Comparison of ENCODE assay signal across 8 mouse cellular contexts in genomic region chr2:148677801-148678200, GRCm38 (mm10). TPM values are rescaled to one million over a fixed set of nuclear protein-coding genes. Genes with fewer than 3 reads are reported as not detected.
DNase-seq lines count a peak whose midpoint lies in the region; ATAC-seq lines count a peak whose summit lies in the region.

No protein-coding gene starts in this region.

- H3K9me3 ChIP-seq in midbrain, embryonic 12.5 days = no peaks in the 10 kb centered on the region
- H3K9me3 ChIP-seq in stomach, embryonic 14.5 days (ENCODE audit: control insufficient read depth, low read depth, low read length) = no peaks in the 10 kb centered on the region

- DNase-seq in adrenal gland, postnatal 14 days = peak; percentile 84
- peak; percentile 90 for DNase-seq in embryo, embryonic 11 days
- DNase-seq in gastrocnemius, postnatal 25 days = peak; percentile 11
- DNase-seq in kidney, adult 11 months = peak; percentile 54
- peak; percentile 82 for DNase-seq in left cerebral cortex, postnatal 25 days (ENCODE audit: low spot score in 2 of 2)

- H3K4me3 ChIP-seq in midbrain, embryonic 12.5 days = peak overlapping the region; percentile 50
- peak overlapping the region; percentile 28 for H3K4me3 ChIP-seq in stomach, embryonic 14.5 days (ENCODE audit: low read depth, low read length)

- 3% methylated on average over 26 of the region's 26 CpGs for WGBS in midbrain, embryonic 12.5 days
- WGBS in stomach, embryonic 14.5 days = 5% methylated on average over 26 of the region's 26 CpGs

- H3K9ac ChIP-seq in midbrain, embryonic 12.5 days (replicated peaks) = peak overlapping the region; percentile 55; the same call in 1 of the 2 replicates
- 0 out of 2 replicates have a peak overlapping the region, but pooled peaks have one; percentile 36 for H3K9ac ChIP-seq in stomach, embryonic 14.5 days (replicated peaks; ENCODE audit: low read depth, low read length)

- peak overlapping the region; percentile 74 for H3K27ac ChIP-seq in midbrain, embryonic 12.5 days (replicated peaks)
- H3K27ac ChIP-seq in stomach, embryonic 14.5 days (ENCODE audit: low read length) = peak overlapping the region; percentile 64

- H3K27me3 ChIP-seq in midbrain, embryonic 12.5 days = no peaks in the 10 kb centered on the region
- no peaks in the 10 kb centered on the region for H3K27me3 ChIP-seq in stomach, embryonic 14.5 days (ENCODE audit: control insufficient read depth, insufficient read depth, low read length)

- peaks cover 57% of the 10 kb centered on the region for H3K4me1 ChIP-seq in midbrain, embryonic 12.5 days
- peaks cover 46% of the 10 kb centered on the region for H3K4me1 ChIP-seq in stomach, embryonic 14.5 days (ENCODE audit: control insufficient read depth, insufficient read depth, low read length)

- ATAC-seq in midbrain, embryonic 12.5 days (ENCODE audit: low FRiP score, low read depth) = peak; percentile 32
- ATAC-seq in stomach, embryonic 14.5 days (ENCODE audit: insufficient number of reproducible peaks, insufficient read depth, low FRiP score, low read depth) = peak; percentile 10; the same call in 1 of the 2 replicates
- ATAC-seq in monocyte, adult 5-6 weeks (replicated peaks; ENCODE audit: insufficient number of reproducible peaks, low FRiP score, low TSS enrichment, poor library complexity, severe bottlenecking) = no peak

- H3K36me3 ChIP-seq in midbrain, embryonic 12.5 days = peaks cover 25% of the 10 kb centered on the region
- peaks cover 9% of the 10 kb centered on the region for H3K36me3 ChIP-seq in stomach, embryonic 14.5 days (ENCODE audit: control insufficient read depth, insufficient read depth, low read length)

- peak overlapping the region; percentile 79 for H3K4me2 ChIP-seq in midbrain, embryonic 12.5 days (replicated peaks)
- peak overlapping the region; percentile 34 for H3K4me2 ChIP-seq in stomach, embryonic 14.5 days (replicated peaks; ENCODE audit: low read depth, low read length)

- intact Hi-C loops in left cerebral cortex, postnatal 25 days (cut with DNase I) = no loop called here

RNA-seq across cellular contexts. Expression of gene Gzf1, which starts 3.0 kb away (rescaled TPM):
- total RNA-seq in adrenal gland, postnatal 14 days (2021) = 28.3 and 29.4 TPM in 2 replicates
- total RNA-seq in gastrocnemius, postnatal 25 days (2021) = 10 to 100 TPM; 16.4 to 17.9 TPM
- total RNA-seq in left cerebral cortex, postnatal 25 days (2021) = 10 to 100 TPM; 28.9 to 30.9 TPM
- 22.1 and 23.6 TPM in 2 replicates for polyA plus RNA-seq in midbrain, embryonic 12.5 days (2016; fragmentation: Nextera tagmentation; extraction: Ambion mirVana)
- 20.0 and 23.1 TPM in 2 replicates for polyA plus RNA-seq in stomach, embryonic 14.5 days (2014; fragmentation: Nextera tagmentation; extraction: Ambion mirVana)
- total RNA-seq in monocyte, adult 5-6 weeks (2017) = 24.9 to 31.9 TPM (median 29.6 TPM) in 3 replicates

RNA-seq across cellular contexts. Expression of gene Nxt1, which starts 5.4 kb away (rescaled TPM):
- 20.2 and 20.8 TPM in 2 replicates for total RNA-seq in adrenal gland, postnatal 14 days (2021)
- 1 to 10 TPM; 5.3 to 5.6 TPM for total RNA-seq in gastrocnemius, postnatal 25 days (2021)
- total RNA-seq in left cerebral cortex, postnatal 25 days (2021) = 10 to 100 TPM; 11.6 to 13.5 TPM
- polyA plus RNA-seq in midbrain, embryonic 12.5 days (2016; fragmentation: Nextera tagmentation; extraction: Ambion mirVana) = 87.3 and 97.9 TPM in 2 replicates
- 89.1 and 98.2 TPM in 2 replicates for polyA plus RNA-seq in stomach, embryonic 14.5 days (2014; fragmentation: Nextera tagmentation; extraction: Ambion mirVana)
- total RNA-seq in monocyte, adult 5-6 weeks (2017) = 17.6 to 24.0 TPM (median 23.1 TPM) in 3 replicates

RNA-seq across cellular contexts. Expression of gene Napb, which starts 54.5 kb away (rescaled TPM):
- total RNA-seq in adrenal gland, postnatal 14 days (2021) = 4.5 and 7.9 TPM in 2 replicates
- 1 to 10 TPM; 3.8 to 4.0 TPM for total RNA-seq in gastrocnemius, postnatal 25 days (2021)
- 100 to 1,000 TPM; 333 to 361 TPM for total RNA-seq in left cerebral cortex, postnatal 25 days (2021)
- polyA plus RNA-seq in midbrain, embryonic 12.5 days (2016; fragmentation: Nextera tagmentation; extraction: Ambion mirVana) = 22.9 and 26.6 TPM in 2 replicates
- polyA plus RNA-seq in stomach, embryonic 14.5 days (2014; fragmentation: Nextera tagmentation; extraction: Ambion mirVana) = 7.1 and 7.8 TPM in 2 replicates
- total RNA-seq in monocyte, adult 5-6 weeks (2017) = 0.32 to 0.78 TPM (median 0.57 TPM) in 3 replicates

Comparison
In these comparisons a context has a peak if more than half of its experiments do, and no peak if none do; other contexts are left out.
1. DNase-seq: peak in every context shown above with its lines; median percentile 90 in embryo, embryonic 11 days; 84 in adrenal gland, postnatal 14 days; 82 in left cerebral cortex, postnatal 25 days; 54 in kidney, adult 11 months; 11 in gastrocnemius, postnatal 25 days.
2. RNA of gene Napb, which starts 54.5 kb away (total RNA-seq): 333 to 361 TPM in left cerebral cortex, postnatal 25 days; 4.5 to 7.9 TPM in adrenal gland, postnatal 14 days, 3.8 to 4.0 TPM in gastrocnemius, postnatal 25 days and 0.32 to 0.78 TPM in monocyte, adult 5-6 weeks; every median in the first group is over 10 times any median in the second.